Mouse (Mus musculus): ENCODE measurements around the gene Tnk2. TPM values are rescaled to one million over a fixed set of nuclear protein-coding genes. Genes with fewer than 3 reads are reported as not detected.

Tnk2 gene
- total RNA-seq (2014; rRNA removed), result 1.9 and 4.9 TPM in 2 replicates
- polyA plus RNA-seq (2012; rRNA removed), result 33.4 and 35.7 TPM in 2 replicates

DNA sequence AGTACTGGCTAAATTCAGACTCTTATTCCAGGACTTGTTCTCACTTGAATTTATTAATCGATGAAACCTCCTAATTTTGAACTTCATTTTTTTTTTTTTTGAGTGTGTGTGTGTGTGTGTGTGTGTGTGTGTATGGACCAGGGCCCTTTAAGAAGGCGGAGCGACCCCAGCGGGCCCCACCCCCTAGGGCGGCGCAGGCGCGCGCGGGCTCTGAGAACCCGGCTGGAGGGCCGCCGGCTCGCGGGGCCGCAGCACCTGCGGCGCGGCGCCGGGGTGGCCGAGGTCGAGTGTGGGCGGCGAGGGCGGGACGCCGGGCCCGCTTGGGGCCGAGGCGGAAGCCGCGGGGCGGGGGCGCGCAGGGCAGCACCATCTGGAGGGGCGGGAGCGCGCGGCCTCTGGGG is at the start of gene Tnk2:
Gene Tnk2 (plus strand): TSS at position 214 of the 401 bp plus-strand sequence.
- no peaks in the 10 kb centered on the region for H3K27me3 ChIP-seq (ENCODE audit: control insufficient read depth, insufficient read depth, low read length)
- no peaks in the 10 kb centered on the region for H3K36me3 ChIP-seq (ENCODE audit: control insufficient read depth, insufficient read depth, low read length)
- 7% methylated on average over 38 of the region's 40 CpGs for WGBS
- DNase-seq (ENCODE audit: extremely low read depth, low read depth, low spot score), result peak; percentile 59
- peak within 1 kb of the TSS; percentile 97 for H3K9ac ChIP-seq (ENCODE audit: low read depth, low read length)
- no peak within 1 kb of the TSS for H3K27ac ChIP-seq (replicated peaks; ENCODE audit: insufficient read depth, low read depth, low read length)
- H3K4me3 ChIP-seq (ENCODE audit: insufficient read depth, low read depth, low read length), result peak within 1 kb of the TSS; percentile 77
- peaks cover 9% of the 10 kb centered on the region for H3K4me1 ChIP-seq (ENCODE audit: control insufficient read depth, insufficient read depth, low read length)
- TF ChIP-seq POLR2A (IDR thresholded peaks at IDR 0.05; ENCODE audit: extremely low read depth, insufficient read depth, low read length) (no peak), CTCF (IDR thresholded peaks at IDR 0.05; ENCODE audit: low read depth, low read length) (no peak)
- no peaks in the 10 kb centered on the region; the same call in 1 of the 2 replicates for H3K79me2 ChIP-seq (ENCODE audit: control insufficient read depth, insufficient read depth, low read length)

DNA sequence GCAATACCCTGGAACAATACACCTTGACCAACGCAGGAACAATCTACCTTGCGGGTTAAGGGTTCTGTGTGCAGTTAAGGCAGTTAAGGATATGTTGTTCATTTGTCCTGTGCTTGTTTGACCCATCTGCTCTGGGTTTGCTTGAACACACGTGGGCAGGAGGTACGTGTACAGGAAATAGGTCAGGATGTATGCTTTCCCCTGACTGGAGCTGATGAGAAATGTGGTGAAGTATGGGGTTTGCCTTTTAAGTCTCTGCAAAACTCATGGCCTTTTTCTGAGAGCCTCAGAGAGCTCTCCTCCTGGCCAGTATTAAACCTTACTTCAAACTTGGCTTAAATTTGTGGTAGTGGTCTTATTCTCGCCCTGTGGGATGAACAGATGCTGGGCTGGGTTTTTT is 49.8 kb upstream of the Tnk2 start:
- no peaks in the 10 kb centered on the region for H3K27me3 ChIP-seq (ENCODE audit: control insufficient read depth, insufficient read depth, low read length)

DNA sequence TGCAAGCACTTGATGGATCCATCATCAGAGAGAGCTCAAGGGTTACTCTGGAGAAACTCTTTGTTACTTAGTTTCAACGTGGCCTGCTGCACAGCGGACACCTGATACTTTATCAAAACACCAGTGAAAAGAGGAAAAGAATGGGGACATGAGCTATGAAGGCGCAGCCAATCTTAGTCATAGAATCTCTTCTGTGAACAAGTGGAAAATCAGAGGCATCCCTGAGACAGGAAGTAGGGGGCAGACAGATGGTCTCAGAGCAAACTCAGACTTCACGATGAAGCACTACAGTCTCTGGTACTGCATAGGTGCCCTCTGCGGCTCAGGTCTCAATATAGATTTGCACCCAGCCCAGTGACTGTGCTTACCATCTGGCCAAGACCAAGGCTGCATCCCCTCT is 49.0 kb upstream of the Tnk2 start:
- 91% methylated on average over 5 of the region's 5 CpGs for WGBS
- H3K9ac ChIP-seq (ENCODE audit: low read depth, low read length), result no peak overlapping the region
- no peak for DNase-seq (ENCODE audit: extremely low read depth, low read depth, low spot score)
- H3K4me1 ChIP-seq (ENCODE audit: control insufficient read depth, insufficient read depth, low read length), result peaks cover 13% of the 10 kb centered on the region
- no peak overlapping the region for H3K4me3 ChIP-seq (ENCODE audit: insufficient read depth, low read depth, low read length)
- TF ChIP-seq POLR2A (IDR thresholded peaks at IDR 0.05; ENCODE audit: extremely low read depth, insufficient read depth, low read length) (no peak), CTCF (IDR thresholded peaks at IDR 0.05; ENCODE audit: low read depth, low read length) (no peak)
- no peak overlapping the region for H3K27ac ChIP-seq (replicated peaks; ENCODE audit: insufficient read depth, low read depth, low read length)
- H3K27me3 ChIP-seq (ENCODE audit: control insufficient read depth, insufficient read depth, low read length), result no peaks in the 10 kb centered on the region
- no peaks in the 10 kb centered on the region for H3K36me3 ChIP-seq (ENCODE audit: control insufficient read depth, insufficient read depth, low read length)
- H3K79me2 ChIP-seq (ENCODE audit: control insufficient read depth, insufficient read depth, low read length), result no peaks in the 10 kb centered on the region

More for the DNA sequence above, 49.8 kb upstream of the Tnk2 start:
- 80% methylated on average over 5 of the region's 5 CpGs for WGBS
- no peak overlapping the region for H3K27ac ChIP-seq (replicated peaks; ENCODE audit: insufficient read depth, low read depth, low read length)
- H3K4me1 ChIP-seq (ENCODE audit: control insufficient read depth, insufficient read depth, low read length), result peaks cover 13% of the 10 kb centered on the region
- H3K9ac ChIP-seq (ENCODE audit: low read depth, low read length), result no peak overlapping the region
- TF ChIP-seq CTCF (IDR thresholded peaks at IDR 0.05; ENCODE audit: low read depth, low read length), result no peak
- TF ChIP-seq POLR2A (IDR thresholded peaks at IDR 0.05; ENCODE audit: extremely low read depth, insufficient read depth, low read length), result no peak
- no peaks in the 10 kb centered on the region for H3K79me2 ChIP-seq (ENCODE audit: control insufficient read depth, insufficient read depth, low read length)
- no peak overlapping the region for H3K4me3 ChIP-seq (ENCODE audit: insufficient read depth, low read depth, low read length)
- no peak for DNase-seq (ENCODE audit: extremely low read depth, low read depth, low spot score)
- no peaks in the 10 kb centered on the region for H3K36me3 ChIP-seq (ENCODE audit: control insufficient read depth, insufficient read depth, low read length)

DNA sequence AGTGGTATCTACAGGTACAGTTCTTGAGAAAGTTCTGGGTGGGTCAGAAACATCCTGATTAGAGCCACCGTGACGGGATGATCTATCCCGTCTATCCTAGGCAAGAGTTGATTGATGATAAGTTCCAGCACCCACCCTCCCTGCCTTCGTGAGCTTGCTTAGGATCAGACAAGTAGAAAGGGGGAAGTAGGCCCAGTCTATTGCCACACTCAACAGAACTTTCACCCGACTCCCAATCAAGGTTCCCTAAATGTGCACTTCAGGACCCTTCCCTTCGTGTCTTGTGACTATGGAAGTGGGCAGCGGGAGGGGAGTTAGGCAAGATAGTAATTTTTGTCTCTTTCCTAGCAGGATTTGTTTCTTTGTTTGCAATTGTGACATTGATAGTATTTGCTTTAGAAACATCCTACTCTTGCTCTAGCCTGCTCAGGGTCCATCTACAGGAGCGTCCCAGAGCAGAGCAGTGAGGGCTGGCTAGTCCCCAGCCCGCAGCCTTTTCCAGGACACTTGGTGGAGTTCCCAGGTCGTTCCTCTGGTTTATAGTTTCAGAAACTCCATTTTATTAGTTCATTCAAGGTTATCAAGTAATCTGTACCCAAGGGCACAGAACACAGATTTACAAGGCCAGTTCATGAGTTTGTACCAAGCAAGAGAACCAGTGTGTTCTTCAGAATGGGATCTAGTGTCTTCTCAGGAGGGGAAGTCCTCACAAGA is 48.4 kb upstream of the Tnk2 start:
- Histone ChIP-seq H3K79me2 (ENCODE audit: control insufficient read depth, insufficient read depth, low read length) (no peaks in the 10 kb centered on the region), H3K4me1 (ENCODE audit: control insufficient read depth, insufficient read depth, low read length) (peaks cover 13% of the 10 kb centered on the region), H3K27me3 (ENCODE audit: control insufficient read depth, insufficient read depth, low read length) (no peaks in the 10 kb centered on the region), H3K4me3 (ENCODE audit: insufficient read depth, low read depth, low read length) (no peak overlapping the region), H3K36me3 (ENCODE audit: control insufficient read depth, insufficient read depth, low read length) (no peaks in the 10 kb centered on the region), H3K9ac (ENCODE audit: low read depth, low read length) (no peak overlapping the region), H3K27ac (replicated peaks; ENCODE audit: insufficient read depth, low read depth, low read length) (no peak overlapping the region)
- peak; percentile 87 for DNase-seq (ENCODE audit: extremely low read depth, low read depth, low spot score)
- WGBS, result 58% methylated on average over 10 of the region's 10 CpGs
- no peak for TF ChIP-seq POLR2A (IDR thresholded peaks at IDR 0.05; ENCODE audit: extremely low read depth, insufficient read depth, low read length)
- TF ChIP-seq CTCF (IDR thresholded peaks at IDR 0.05; ENCODE audit: low read depth, low read length), result no peak

DNA sequence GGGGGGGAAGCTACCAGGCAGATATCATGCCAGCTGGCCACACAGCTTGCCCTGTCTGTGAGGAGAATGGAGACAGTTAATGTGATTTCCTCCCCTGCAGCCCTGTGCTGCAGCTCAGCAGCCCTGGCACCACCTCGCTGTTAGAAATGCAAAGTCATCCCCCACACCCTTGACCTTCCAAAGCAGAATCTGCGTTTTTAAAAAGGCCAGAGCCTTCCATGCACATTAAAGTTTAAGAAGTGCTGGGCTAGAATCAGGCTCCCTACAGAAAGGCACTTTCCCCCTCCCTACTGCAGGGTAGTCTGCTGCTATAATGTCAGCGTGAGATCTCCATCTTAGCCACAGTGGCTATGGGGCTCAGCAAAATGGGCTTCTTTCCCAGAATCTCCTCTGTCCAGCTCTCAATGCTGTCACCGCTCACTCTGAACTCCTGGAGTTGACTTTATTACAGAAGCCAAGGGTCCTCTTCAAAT is 45.7 kb upstream of the Tnk2 start:
- peaks cover 13% of the 10 kb centered on the region for H3K4me1 ChIP-seq (ENCODE audit: control insufficient read depth, insufficient read depth, low read length)
- TF ChIP-seq CTCF (IDR thresholded peaks at IDR 0.05; ENCODE audit: low read depth, low read length) (no peak), POLR2A (IDR thresholded peaks at IDR 0.05; ENCODE audit: extremely low read depth, insufficient read depth, low read length) (no peak)
- H3K27ac ChIP-seq (replicated peaks; ENCODE audit: insufficient read depth, low read depth, low read length), result no peak overlapping the region
- H3K4me3 ChIP-seq (ENCODE audit: insufficient read depth, low read depth, low read length), result no peak overlapping the region
- no peaks in the 10 kb centered on the region for H3K79me2 ChIP-seq (ENCODE audit: control insufficient read depth, insufficient read depth, low read length)
- 28% methylated on average over 4 of the region's 4 CpGs for WGBS
- no peak overlapping the region for H3K9ac ChIP-seq (ENCODE audit: low read depth, low read length)
- peak; percentile 66 for DNase-seq (ENCODE audit: extremely low read depth, low read depth, low spot score)
- no peaks in the 10 kb centered on the region for H3K27me3 ChIP-seq (ENCODE audit: control insufficient read depth, insufficient read depth, low read length)
- no peaks in the 10 kb centered on the region for H3K36me3 ChIP-seq (ENCODE audit: control insufficient read depth, insufficient read depth, low read length)

DNA sequence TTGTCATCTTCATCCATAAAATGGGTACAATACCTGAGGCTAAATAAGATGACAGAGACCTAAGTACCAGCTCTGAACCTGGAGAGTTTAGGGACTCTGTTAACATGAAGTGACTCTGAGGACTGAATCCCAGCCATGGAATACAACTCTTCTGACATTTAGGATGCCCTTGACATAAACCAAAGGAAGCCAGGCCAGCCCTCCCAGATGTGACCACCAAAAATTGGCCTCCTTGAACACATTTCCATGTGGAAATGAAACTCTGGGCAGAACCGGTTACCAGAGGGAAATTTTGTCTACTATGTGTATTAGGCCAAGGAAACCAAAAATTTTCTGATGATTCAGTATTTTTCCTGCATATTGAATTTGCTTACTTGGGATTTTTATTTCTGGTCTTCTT is 44.5 kb upstream of the Tnk2 start:
- Histone ChIP-seq H3K4me3 (ENCODE audit: insufficient read depth, low read depth, low read length) (no peak overlapping the region), H3K27ac (replicated peaks; ENCODE audit: insufficient read depth, low read depth, low read length) (no peak overlapping the region), H3K4me1 (ENCODE audit: control insufficient read depth, insufficient read depth, low read length) (peaks cover 9% of the 10 kb centered on the region), H3K9ac (ENCODE audit: low read depth, low read length) (no peak overlapping the region), H3K27me3 (ENCODE audit: control insufficient read depth, insufficient read depth, low read length) (no peaks in the 10 kb centered on the region), H3K79me2 (ENCODE audit: control insufficient read depth, insufficient read depth, low read length) (no peaks in the 10 kb centered on the region), H3K36me3 (ENCODE audit: control insufficient read depth, insufficient read depth, low read length) (no peaks in the 10 kb centered on the region)
- TF ChIP-seq CTCF (IDR thresholded peaks at IDR 0.05; ENCODE audit: low read depth, low read length), result no peak
- no peak for TF ChIP-seq POLR2A (IDR thresholded peaks at IDR 0.05; ENCODE audit: extremely low read depth, insufficient read depth, low read length)
- WGBS, result 83% methylated on average over 1 of the region's 1 CpGs
- no peak for DNase-seq (ENCODE audit: extremely low read depth, low read depth, low spot score)

Measured in liver, adult 2 months (tissue).